Mouse (Mus musculus): ENCODE measurements at regions not wholly inside any gene's neighbourhood (a gene's known extent, or its start where the extent isn't known, plus 50 kb on each side); places are given as distances from the start of the nearest gene placed in this dataset.
"Not testable (repeated sequence)": the region's sequence is repeated elsewhere in the genome, so short reads cannot be mapped to it uniquely, and the experiment has no call there.

DNA sequence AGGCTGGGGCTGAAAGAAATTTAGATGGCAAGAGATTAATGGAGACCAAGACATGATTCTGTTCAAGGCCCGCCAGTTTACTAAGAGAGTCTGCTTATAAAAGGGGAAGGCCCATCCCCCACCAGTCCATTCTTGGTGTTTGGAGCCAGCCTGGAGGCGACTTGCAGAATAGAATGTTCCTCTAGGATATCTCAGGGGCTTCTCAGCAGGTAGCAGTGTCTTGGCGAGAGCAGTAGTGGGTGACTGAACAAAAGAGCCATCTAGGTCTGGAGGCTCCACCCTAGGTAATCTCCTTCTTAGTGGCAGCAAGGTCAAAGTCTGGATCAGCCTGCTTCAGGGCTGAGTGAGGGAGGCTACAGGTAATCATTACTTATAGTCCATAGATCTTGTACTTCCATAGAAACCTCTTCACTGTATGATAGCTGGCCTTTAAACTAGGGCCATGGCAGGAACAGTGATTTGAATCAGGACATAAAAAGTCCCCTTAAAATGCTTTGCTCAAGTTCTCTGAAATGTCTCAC lies 166.0 kb upstream of the Gm5538 start:
- 49% methylated on average over 3 of the region's 3 CpGs for WGBS
- not testable (repeated sequence) for H3K36me3 ChIP-seq (ENCODE audit: control insufficient read depth, insufficient read depth, low read length); ATAC-seq (ENCODE audit: insufficient number of reproducible peaks, insufficient read depth, low FRiP score, low read depth)

DNA sequence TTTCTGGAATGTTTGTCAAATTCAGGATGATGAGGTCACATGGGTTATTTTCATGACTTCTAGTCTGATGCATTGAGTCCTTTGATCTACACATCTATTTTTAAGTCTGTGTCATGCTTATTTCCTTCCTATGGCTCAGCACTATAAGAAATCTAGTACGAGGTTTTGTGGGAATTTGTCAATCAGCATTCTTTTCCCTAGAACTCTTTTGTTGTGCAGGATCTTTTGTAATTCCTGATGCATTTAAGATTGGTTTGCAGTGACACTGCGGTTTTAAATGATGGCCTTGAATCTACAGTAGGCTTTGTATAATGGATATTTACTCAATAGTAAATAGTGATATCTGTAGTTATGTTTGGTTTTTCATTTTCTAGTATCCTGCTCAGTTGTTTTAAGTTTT lies 187.0 kb upstream of the Gm5538 start:
- no peak for ATAC-seq (ENCODE audit: insufficient number of reproducible peaks, insufficient read depth, low FRiP score, low read depth)

More for the DNA sequence above, 166.0 kb upstream of the Gm5538 start:
- not testable (repeated sequence) for H3K4me2 ChIP-seq (replicated peaks; ENCODE audit: low read depth, low read length); H3K9me3 ChIP-seq (ENCODE audit: control insufficient read depth, low read depth, low read length); H3K27ac ChIP-seq (ENCODE audit: low read length); H3K4me1 ChIP-seq (ENCODE audit: control insufficient read depth, insufficient read depth, low read length); H3K4me3 ChIP-seq (ENCODE audit: low read depth, low read length); H3K9ac ChIP-seq (replicated peaks; ENCODE audit: low read depth, low read length); H3K27me3 ChIP-seq (ENCODE audit: control insufficient read depth, insufficient read depth, low read length)

DNA sequence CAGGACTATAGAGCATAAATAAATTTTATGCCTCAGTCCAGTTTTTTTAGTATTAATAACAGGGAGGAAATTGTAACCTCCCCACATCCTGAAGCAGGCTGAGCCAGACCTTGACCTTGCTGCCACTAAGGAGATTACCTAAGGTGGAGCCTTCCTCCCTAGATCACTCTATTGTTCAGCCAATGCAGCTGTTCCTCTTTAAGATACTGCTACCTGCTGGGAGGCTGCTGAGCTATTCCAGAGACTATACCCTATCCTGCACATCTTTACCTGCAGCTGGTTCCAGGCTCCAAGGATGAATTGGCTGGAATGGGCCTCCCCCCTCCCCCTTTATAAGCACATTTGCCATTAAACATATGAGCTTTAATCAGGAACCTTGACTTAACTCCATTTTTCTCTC lies 189.0 kb upstream of the Gm5538 start:
- not testable (repeated sequence) for H3K4me3 ChIP-seq (ENCODE audit: low read depth, low read length); H3K27ac ChIP-seq (ENCODE audit: low read length); H3K36me3 ChIP-seq (ENCODE audit: control insufficient read depth, insufficient read depth, low read length); ATAC-seq (ENCODE audit: insufficient number of reproducible peaks, insufficient read depth, low FRiP score, low read depth); H3K9me3 ChIP-seq (ENCODE audit: control insufficient read depth, low read depth, low read length); H3K4me1 ChIP-seq (ENCODE audit: control insufficient read depth, insufficient read depth, low read length); H3K27me3 ChIP-seq (ENCODE audit: control insufficient read depth, insufficient read depth, low read length); H3K9ac ChIP-seq (replicated peaks; ENCODE audit: low read depth, low read length); H3K4me2 ChIP-seq (replicated peaks; ENCODE audit: low read depth, low read length)

More for the DNA sequence above, 187.0 kb upstream of the Gm5538 start:
- Histone ChIP-seq H3K9ac (replicated peaks; ENCODE audit: low read depth, low read length) (no peak overlapping the region), H3K4me2 (replicated peaks; ENCODE audit: low read depth, low read length) (no peak overlapping the region), H3K9me3 (ENCODE audit: control insufficient read depth, low read depth, low read length) (no peaks in the 10 kb centered on the region), H3K4me1 (ENCODE audit: control insufficient read depth, insufficient read depth, low read length) (no peaks in the 10 kb centered on the region), H3K4me3 (ENCODE audit: low read depth, low read length) (no peak overlapping the region), H3K27me3 (ENCODE audit: control insufficient read depth, insufficient read depth, low read length) (no peaks in the 10 kb centered on the region), H3K36me3 (ENCODE audit: control insufficient read depth, insufficient read depth, low read length) (no peaks in the 10 kb centered on the region), H3K27ac (ENCODE audit: low read length) (no peak overlapping the region)
- WGBS: 74% methylated on average over 2 of the region's 2 CpGs

DNA sequence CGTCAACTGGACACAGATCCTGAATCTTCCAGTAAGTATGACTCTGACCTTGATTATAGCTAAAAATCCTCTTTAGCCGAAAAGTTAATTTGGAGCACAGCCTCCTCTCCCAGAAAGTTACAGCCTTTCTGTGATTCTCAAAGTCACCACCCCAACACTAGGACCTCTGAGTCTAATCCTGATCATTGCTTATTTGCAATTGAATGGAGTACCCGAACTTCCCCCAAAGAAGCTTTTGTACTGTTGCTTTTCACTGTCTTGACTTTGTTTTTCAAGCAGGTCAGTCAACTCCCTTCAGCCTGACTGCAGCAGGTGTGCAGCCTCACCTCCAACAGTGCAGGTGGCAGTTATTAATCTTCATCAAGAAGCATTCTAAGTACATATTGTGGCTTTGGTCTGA lies 189.7 kb upstream of the Gm5538 start:
- H3K27ac ChIP-seq (ENCODE audit: low read length); H3K36me3 ChIP-seq (ENCODE audit: control insufficient read depth, insufficient read depth, low read length); H3K9me3 ChIP-seq (ENCODE audit: control insufficient read depth, low read depth, low read length); ATAC-seq (ENCODE audit: insufficient number of reproducible peaks, insufficient read depth, low FRiP score, low read depth); H3K27me3 ChIP-seq (ENCODE audit: control insufficient read depth, insufficient read depth, low read length); H3K9ac ChIP-seq (replicated peaks; ENCODE audit: low read depth, low read length); H3K4me2 ChIP-seq (replicated peaks; ENCODE audit: low read depth, low read length); H3K4me1 ChIP-seq (ENCODE audit: control insufficient read depth, insufficient read depth, low read length); H3K4me3 ChIP-seq (ENCODE audit: low read depth, low read length): not testable (repeated sequence)
- 77% methylated on average over 3 of the region's 3 CpGs for whole genome bisulfite sequencing

DNA sequence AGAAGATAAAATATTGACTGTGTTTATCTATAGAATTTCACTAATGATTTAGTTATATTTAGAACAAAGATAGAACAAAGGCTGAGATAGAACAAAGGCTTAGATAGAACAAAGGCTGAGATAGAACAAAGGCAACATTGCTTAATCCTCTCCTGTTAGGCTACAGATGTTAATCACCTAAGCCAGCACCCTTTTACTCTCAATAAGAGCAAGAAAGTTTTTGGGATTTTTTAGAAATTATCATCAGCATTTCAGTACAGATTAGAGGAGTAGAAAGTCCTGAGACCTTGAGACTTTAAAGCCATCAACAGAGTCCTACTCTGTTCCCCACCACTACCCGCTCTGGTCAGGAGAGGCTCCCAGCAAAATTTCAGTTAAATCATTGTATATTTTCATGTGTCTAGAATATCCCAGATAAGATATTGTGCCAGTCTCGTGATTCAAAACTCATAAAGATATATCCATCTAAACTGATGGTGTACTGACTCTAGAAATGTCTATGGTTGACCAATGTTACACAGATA lies 187.2 kb upstream of the Igsf10 start:
- Histone ChIP-seq H3K27ac (ENCODE audit: low read length) (no peak overlapping the region), H3K4me3 (ENCODE audit: low read depth, low read length) (no peak overlapping the region), H3K9ac (replicated peaks; ENCODE audit: low read depth, low read length) (no peak overlapping the region), H3K36me3 (ENCODE audit: control insufficient read depth, insufficient read depth, low read length) (no peaks in the 10 kb centered on the region), H3K9me3 (ENCODE audit: control insufficient read depth, low read depth, low read length) (no peaks in the 10 kb centered on the region), H3K4me2 (replicated peaks; ENCODE audit: low read depth, low read length) (no peak overlapping the region), H3K4me1 (ENCODE audit: control insufficient read depth, insufficient read depth, low read length) (no peaks in the 10 kb centered on the region), H3K27me3 (ENCODE audit: control insufficient read depth, insufficient read depth, low read length) (no peaks in the 10 kb centered on the region)
- no peak for ATAC-seq (ENCODE audit: insufficient number of reproducible peaks, insufficient read depth, low FRiP score, low read depth)
- WGBS: 78% methylated on average over 2 of the region's 2 CpGs

DNA sequence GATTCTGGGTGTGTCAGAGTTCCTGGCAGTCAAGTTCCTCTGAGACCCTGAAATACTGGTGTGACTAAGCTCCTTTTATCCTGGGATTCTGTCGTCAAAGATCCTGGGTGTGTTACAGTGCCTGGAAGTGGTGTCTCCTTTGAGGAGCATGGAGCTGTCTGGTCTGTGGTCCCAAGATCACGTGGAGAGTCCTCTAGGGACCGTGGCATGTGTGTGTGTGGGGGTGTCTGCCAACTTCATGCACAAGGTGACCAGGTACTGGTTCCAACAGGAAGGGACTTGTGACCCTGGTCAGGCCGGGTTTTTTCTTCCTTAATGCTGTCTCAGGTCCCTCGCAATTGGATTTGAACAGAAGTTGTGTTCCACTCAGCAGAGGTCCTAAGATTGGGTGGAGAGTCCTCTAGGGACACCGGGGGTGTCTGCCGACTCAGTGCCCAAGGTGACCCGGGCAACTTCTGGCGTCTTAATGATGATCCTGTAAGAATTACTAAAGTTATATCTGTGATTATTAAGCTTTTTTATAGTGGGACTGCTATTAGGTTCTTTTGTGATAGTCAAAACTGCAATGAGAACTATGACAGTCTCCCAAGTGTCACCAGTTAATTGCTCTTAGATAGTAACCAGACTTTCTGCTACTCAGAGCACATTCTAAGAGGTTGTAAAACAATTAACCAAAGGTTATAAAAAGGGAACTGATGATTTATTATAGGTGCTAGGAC lies 186.6 kb upstream of the Igsf10 start:
- Histone ChIP-seq H3K4me2 (replicated peaks; ENCODE audit: low read depth, low read length) (no peak overlapping the region), H3K4me1 (ENCODE audit: control insufficient read depth, insufficient read depth, low read length) (no peaks in the 10 kb centered on the region), H3K36me3 (ENCODE audit: control insufficient read depth, insufficient read depth, low read length) (no peaks in the 10 kb centered on the region), H3K27ac (ENCODE audit: low read length) (no peak overlapping the region), H3K4me3 (ENCODE audit: low read depth, low read length) (no peak overlapping the region), H3K9ac (replicated peaks; ENCODE audit: low read depth, low read length) (no peak overlapping the region), H3K9me3 (ENCODE audit: control insufficient read depth, low read depth, low read length) (no peaks in the 10 kb centered on the region), H3K27me3 (ENCODE audit: control insufficient read depth, insufficient read depth, low read length) (no peaks in the 10 kb centered on the region)
- WGBS: 75% methylated on average over 9 of the region's 9 CpGs
- ATAC-seq (ENCODE audit: insufficient number of reproducible peaks, insufficient read depth, low FRiP score, low read depth): no peak

DNA sequence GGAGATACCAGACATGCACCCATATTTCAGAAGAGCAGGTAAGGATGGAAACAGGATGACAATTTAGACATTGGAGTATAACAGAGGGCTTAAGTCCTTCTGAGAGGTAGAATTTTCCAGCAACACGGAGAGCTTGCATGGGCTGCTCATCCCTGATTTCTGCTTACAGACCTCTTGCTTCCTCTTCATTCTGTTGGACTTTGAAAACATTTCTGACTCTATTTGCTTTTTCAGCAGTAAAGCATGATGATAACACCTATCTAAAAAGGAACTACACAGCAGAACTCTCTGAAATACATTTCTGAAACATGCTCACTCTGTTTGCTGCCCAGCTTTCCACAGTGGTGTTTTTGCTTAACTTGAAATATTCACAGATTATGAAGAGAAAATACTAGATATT lies 176.6 kb upstream of the Igsf10 start:
- Histone ChIP-seq H3K4me1 (ENCODE audit: control insufficient read depth, insufficient read depth, low read length) (no peaks in the 10 kb centered on the region), H3K27ac (ENCODE audit: low read length) (no peak overlapping the region), H3K4me2 (replicated peaks; ENCODE audit: low read depth, low read length) (no peak overlapping the region), H3K27me3 (ENCODE audit: control insufficient read depth, insufficient read depth, low read length) (no peaks in the 10 kb centered on the region), H3K9ac (replicated peaks; ENCODE audit: low read depth, low read length) (no peak overlapping the region), H3K36me3 (ENCODE audit: control insufficient read depth, insufficient read depth, low read length) (no peaks in the 10 kb centered on the region), H3K4me3 (ENCODE audit: low read depth, low read length) (no peak overlapping the region), H3K9me3 (ENCODE audit: control insufficient read depth, low read depth, low read length) (no peaks in the 10 kb centered on the region)
- ATAC-seq (ENCODE audit: insufficient number of reproducible peaks, insufficient read depth, low FRiP score, low read depth): no peak
- 90% methylated on average over 1 of the region's 1 CpGs for WGBS

DNA sequence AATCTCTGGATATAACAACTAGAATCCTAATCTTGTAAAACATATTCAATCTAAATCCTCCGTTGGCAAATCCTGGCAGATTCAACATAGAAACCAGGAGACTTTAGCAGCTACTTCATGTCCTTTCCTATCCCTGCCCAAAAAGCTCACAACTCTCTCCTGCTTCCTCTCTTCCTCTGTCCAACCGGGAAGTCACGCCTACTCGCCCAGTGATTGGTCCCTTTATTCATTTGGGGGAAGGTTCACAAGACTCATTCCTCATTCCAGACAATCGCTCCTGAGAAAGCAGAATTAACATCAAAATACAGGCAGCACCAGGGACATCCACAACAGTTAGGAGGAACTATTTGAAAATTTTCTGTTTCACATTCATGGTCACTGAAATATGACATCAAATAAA lies 133.9 kb upstream of the Igsf10 start:
- Histone ChIP-seq H3K9ac (replicated peaks; ENCODE audit: low read depth, low read length) (no peak overlapping the region), H3K36me3 (ENCODE audit: control insufficient read depth, insufficient read depth, low read length) (no peaks in the 10 kb centered on the region), H3K4me1 (ENCODE audit: control insufficient read depth, insufficient read depth, low read length) (no peaks in the 10 kb centered on the region), H3K4me3 (ENCODE audit: low read depth, low read length) (no peak overlapping the region), H3K4me2 (replicated peaks; ENCODE audit: low read depth, low read length) (no peak overlapping the region), H3K27ac (ENCODE audit: low read length) (no peak overlapping the region), H3K9me3 (ENCODE audit: control insufficient read depth, low read depth, low read length) (no peaks in the 10 kb centered on the region), H3K27me3 (ENCODE audit: control insufficient read depth, insufficient read depth, low read length) (no peaks in the 10 kb centered on the region)
- WGBS: 23% methylated on average over 5 of the region's 5 CpGs
- no peak for ATAC-seq (ENCODE audit: insufficient number of reproducible peaks, insufficient read depth, low FRiP score, low read depth)
